9 mouse cellular contexts compared by ENCODE assay signal in the genomic region with DNA sequence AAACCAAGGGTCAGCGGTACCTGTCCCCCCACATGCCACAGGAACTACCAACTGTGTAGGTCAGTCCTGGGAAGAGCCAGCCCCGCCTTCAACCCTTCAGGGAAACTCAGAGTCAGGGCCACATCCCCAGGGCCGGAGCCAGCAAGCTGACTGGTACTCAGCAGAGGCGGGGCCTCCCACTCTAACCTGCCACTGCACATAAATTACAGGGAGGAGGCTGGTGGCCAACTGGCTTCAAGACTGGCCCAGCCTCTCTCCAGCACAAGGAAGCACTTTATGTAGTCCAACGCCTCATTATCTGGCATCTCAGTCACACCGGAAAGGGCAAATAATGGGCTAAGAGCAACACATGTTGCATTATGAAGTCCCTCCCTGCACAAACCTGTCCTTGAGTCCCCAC. TPM values are rescaled to one million over a fixed set of nuclear protein-coding genes. Genes with fewer than 3 reads are reported as not detected.
DNase-seq lines count a peak whose midpoint lies in the region; ATAC-seq and TF ChIP-seq lines count a peak whose summit lies in the region.
"Had no signal": no experiment of that assay in that cellular context is flagged by ENCODE, and none has a peak within 500 bp of the region (broad histone marks: within the 10 kb centered on the region; RNA-seq: fewer than 3 reads in every experiment).

No protein-coding gene starts in this region.

- H3K4me2 ChIP-seq in forebrain, embryonic 12.5 days: no peak overlapping the region
- H3K4me2 ChIP-seq in intestine, postnatal 0 days (replicated peaks; ENCODE audit: low read depth): no peak overlapping the region
- H3K4me2 ChIP-seq in midbrain, embryonic 13.5 days (replicated peaks): no peak overlapping the region
- H3K4me2 ChIP-seq: embryonic facial prominence, embryonic 12.5 days had no signal

- H3K4me1 ChIP-seq in forebrain, embryonic 10.5 days: peaks cover 90% of the 10 kb centered on the region
- peaks cover 80% of the 10 kb centered on the region for H3K4me1 ChIP-seq in forebrain, embryonic 12.5 days
- H3K4me1 ChIP-seq in intestine, postnatal 0 days (replicated peaks; ENCODE audit: control insufficient read depth, insufficient read depth, low read length): peaks cover 42% of the 10 kb centered on the region
- peaks cover 67% of the 10 kb centered on the region for H3K4me1 ChIP-seq in midbrain, embryonic 13.5 days (replicated peaks)

- no peak overlapping the region for H3K9ac ChIP-seq in forebrain, embryonic 12.5 days
- H3K9ac ChIP-seq in intestine, postnatal 0 days (ENCODE audit: low read depth, low read length): no peak overlapping the region
- H3K9ac ChIP-seq in midbrain, embryonic 13.5 days (replicated peaks): no peak overlapping the region
- H3K9ac ChIP-seq: embryonic facial prominence, embryonic 12.5 days had no signal

- no peaks in the 10 kb centered on the region for H3K36me3 ChIP-seq in forebrain, embryonic 10.5 days (replicated peaks)
- H3K36me3 ChIP-seq in forebrain, embryonic 12.5 days (replicated peaks): no peaks in the 10 kb centered on the region
- H3K36me3 ChIP-seq in intestine, postnatal 0 days (ENCODE audit: control insufficient read depth, insufficient read depth): no peaks in the 10 kb centered on the region
- H3K36me3 ChIP-seq in midbrain, embryonic 13.5 days: no peaks in the 10 kb centered on the region
- H3K36me3 ChIP-seq: embryonic facial prominence, embryonic 12.5 days had no signal

- TF ChIP-seq POLR2A in brain, embryonic 14.5 days (IDR thresholded peaks at IDR 0.05; ENCODE audit: borderline replicate concordance, extremely low read depth, insufficient read depth, insufficient read length, poor library complexity, severe bottlenecking): no peak

- DNase-seq in forebrain, embryonic 10.5 days (ENCODE audit: extremely low spot score, low spot score): no peak
- peak; percentile 63 for DNase-seq in brain, embryonic 14.5 days (ENCODE audit: low read depth)
- DNase-seq in lung, postnatal 4 days: peak; percentile 62 to 78
- DNase-seq in layer of hippocampus, adult 11-12 months (ENCODE audit: low spot score): no peak
- no peak for DNase-seq in layer of hippocampus, postnatal 36 days

- peak overlapping the region; percentile 40; the same call in 1 of the 2 replicates for H3K27ac ChIP-seq in forebrain, embryonic 10.5 days
- no peak overlapping the region for H3K27ac ChIP-seq in forebrain, embryonic 12.5 days
- H3K27ac ChIP-seq in intestine, postnatal 0 days (ENCODE audit: low read depth, low read length): peak overlapping the region; percentile 41; the same call in 1 of the 2 replicates
- H3K27ac ChIP-seq in midbrain, embryonic 13.5 days: no peak overlapping the region
- H3K27ac ChIP-seq: embryonic facial prominence, embryonic 12.5 days had no signal

- 53% methylated on average over 6 of the region's 6 CpGs for WGBS in forebrain, embryonic 10.5 days
- 42% methylated on average over 5 of the region's 6 CpGs for WGBS in forebrain, embryonic 12.5 days
- WGBS in intestine, postnatal 0 days: 33% methylated on average over 6 of the region's 6 CpGs
- WGBS in midbrain, embryonic 13.5 days: 65% methylated on average over 6 of the region's 6 CpGs

- no peaks in the 10 kb centered on the region for H3K9me3 ChIP-seq in forebrain, embryonic 10.5 days
- no peaks in the 10 kb centered on the region for H3K9me3 ChIP-seq in forebrain, embryonic 12.5 days
- no peaks in the 10 kb centered on the region for H3K9me3 ChIP-seq in intestine, postnatal 0 days (ENCODE audit: control insufficient read depth)
- H3K9me3 ChIP-seq in midbrain, embryonic 13.5 days: no peaks in the 10 kb centered on the region
- H3K9me3 ChIP-seq: embryonic facial prominence, embryonic 12.5 days had no signal

- ATAC-seq in forebrain, embryonic 12.5 days (ENCODE audit: low FRiP score): no peak
- ATAC-seq in intestine, postnatal 0 days: peak; percentile 58
- no peak for ATAC-seq in midbrain, embryonic 13.5 days

- H3K27me3 ChIP-seq in forebrain, embryonic 10.5 days (ENCODE audit: poor library complexity, severe bottlenecking): 0 out of 2 replicates have a peak, but pooled peaks cover 3% of the 10 kb centered on the region
- no peaks in the 10 kb centered on the region for H3K27me3 ChIP-seq in forebrain, embryonic 12.5 days
- no peaks in the 10 kb centered on the region for H3K27me3 ChIP-seq in intestine, postnatal 0 days (replicated peaks; ENCODE audit: control insufficient read depth, insufficient read depth, low read length)
- H3K27me3 ChIP-seq in midbrain, embryonic 13.5 days: peaks cover 11% of the 10 kb centered on the region
- H3K27me3 ChIP-seq: embryonic facial prominence, embryonic 12.5 days had no signal

- TF ChIP-seq CTCF in brain, embryonic 14.5 days (IDR thresholded peaks at IDR 0.05; ENCODE audit: borderline replicate concordance, extremely low read depth, insufficient read depth, insufficient read length): no peak
- TF ChIP-seq CTCF in intestine, postnatal 0 days (IDR thresholded peaks at IDR 0.05; ENCODE audit: low read depth): no peak

- H3K4me3 ChIP-seq in forebrain, embryonic 10.5 days: no peak overlapping the region
- H3K4me3 ChIP-seq in forebrain, embryonic 12.5 days (replicated peaks): no peak overlapping the region
- H3K4me3 ChIP-seq in intestine, postnatal 0 days (ENCODE audit: low read depth, low read length): no peak overlapping the region
- no peak overlapping the region for H3K4me3 ChIP-seq in midbrain, embryonic 13.5 days (replicated peaks)
- H3K4me3 ChIP-seq: embryonic facial prominence, embryonic 12.5 days had no signal

RNA-seq across cellular contexts. Expression of gene Shb, which starts 22.1 kb away (rescaled TPM):
- 2.8 and 3.0 TPM in 2 replicates for polyA plus RNA-seq in forebrain, embryonic 10.5 days (2016; fragmentation: Nextera tagmentation; extraction: Ambion mirVana)
- polyA plus RNA-seq in forebrain, embryonic 12.5 days (2016; fragmentation: Nextera tagmentation; extraction: Ambion mirVana): 10.4 and 13.6 TPM in 2 replicates
- 36.4 and 47.2 TPM in 2 replicates for polyA plus RNA-seq in brain, embryonic 14.5 days (2012; rRNA removed)
- polyA plus RNA-seq in intestine, postnatal 0 days (2015; fragmentation: Nextera tagmentation; extraction: Ambion mirVana): 7.2 and 7.5 TPM in 2 replicates
- 10 to 100 TPM; 15.4 to 16.6 TPM for total RNA-seq in layer of hippocampus, postnatal 36 days (2021)
- polyA plus RNA-seq in midbrain, embryonic 13.5 days (2015; fragmentation: Nextera tagmentation; extraction: Ambion mirVana): 2.7 and 3.6 TPM in 2 replicates

Comparison
In these comparisons a context has a peak if more than half of its experiments do, and no peak if none do; other contexts are left out.
1. H3K27ac ChIP-seq: peak in forebrain, embryonic 10.5 days (single experiment) and intestine, postnatal 0 days (single experiment); none in forebrain, embryonic 12.5 days (single experiment) and midbrain, embryonic 13.5 days (single experiment).
2. DNase-seq: peak in brain, embryonic 14.5 days (single experiment) and lung, postnatal 4 days (2 of 2); none in forebrain, embryonic 10.5 days (single experiment), layer of hippocampus, adult 11-12 months (single experiment) and layer of hippocampus, postnatal 36 days (0 of 2).